Mouse (Mus musculus): ENCODE data around the gene Olfr315.

- TF ChIP-seq CTCF (IDR thresholded peaks at IDR 0.05; ENCODE audit: borderline replicate concordance, control insufficient read depth, extremely low read depth, insufficient read depth, low read length, poor library complexity) (peak; percentile 28; the same call in 1 of the 2 replicates), POLR2A (IDR thresholded peaks at IDR 0.05; ENCODE audit: control insufficient read depth, extremely low read depth, insufficient read depth, low read length, poor library complexity) (no peak)
Observed at GRCm38 (mm10) chr11:58812001-58812400, 39.0 kb downstream of the Olfr315 start.

Data from thymus, adult 2 months (tissue).